Mouse (Mus musculus): ENCODE data around the gene Atg13.

The Atg13 gene

GRCm38 (mm10) chr2:91710272-91711234 lies at the start of gene Atg13, which contains the start of gene Harbi1:
Atg13 (minus strand) TSS chr2:91710576.
Harbi1 (plus strand) TSS chr2:91710852.
- peak; percentile 93 for DNase-seq

DNA sequence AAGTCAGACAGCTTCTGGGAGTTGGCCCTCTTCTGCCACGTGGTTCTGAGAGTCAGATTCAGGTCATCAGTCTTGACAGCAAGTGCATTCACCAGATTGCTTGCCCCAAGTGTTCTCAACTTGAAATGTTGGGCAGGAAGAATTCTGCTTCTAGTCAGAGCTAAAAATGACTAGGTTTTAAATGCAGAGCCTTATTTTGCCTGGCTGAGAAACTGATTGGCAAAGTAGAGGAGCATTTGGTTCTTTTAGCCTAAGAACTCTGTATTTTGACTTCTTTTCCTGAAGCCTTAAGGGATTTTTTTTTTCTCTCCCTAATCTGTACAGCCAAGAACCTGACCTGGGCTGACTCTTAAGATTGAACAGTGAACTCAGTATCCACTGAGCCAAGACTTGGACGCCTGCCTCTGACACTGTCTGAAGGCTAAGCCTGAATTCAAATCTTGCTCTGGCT lies 39.5 kb upstream of the Atg13 start:
- DNase-seq: no peak

DNA sequence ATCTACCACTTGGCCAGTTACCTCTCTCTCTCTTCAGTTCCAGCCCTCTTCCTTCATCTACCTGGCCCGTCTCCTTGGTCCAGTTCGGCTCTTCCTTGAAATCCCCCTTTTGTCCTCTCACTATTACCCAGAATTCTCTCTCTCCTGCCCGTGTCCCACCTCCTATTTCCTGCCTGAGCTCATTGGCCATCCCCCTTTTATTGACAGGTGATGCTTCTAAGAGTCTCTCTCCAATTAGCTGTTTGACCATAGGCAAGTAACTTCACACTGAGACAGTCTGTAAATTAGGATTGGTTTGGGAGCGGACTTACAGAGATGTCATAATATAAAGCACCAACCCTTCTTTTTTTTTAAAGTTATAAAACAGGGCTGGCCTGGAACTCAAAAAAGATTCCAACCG lies 34.3 kb upstream of the Atg13 start:
- DNase-seq: no peak

GRCm38 (mm10) chr2:91739586-91739985 lies 29.2 kb upstream of the Atg13 start:
- no peak for DNase-seq

DNA sequence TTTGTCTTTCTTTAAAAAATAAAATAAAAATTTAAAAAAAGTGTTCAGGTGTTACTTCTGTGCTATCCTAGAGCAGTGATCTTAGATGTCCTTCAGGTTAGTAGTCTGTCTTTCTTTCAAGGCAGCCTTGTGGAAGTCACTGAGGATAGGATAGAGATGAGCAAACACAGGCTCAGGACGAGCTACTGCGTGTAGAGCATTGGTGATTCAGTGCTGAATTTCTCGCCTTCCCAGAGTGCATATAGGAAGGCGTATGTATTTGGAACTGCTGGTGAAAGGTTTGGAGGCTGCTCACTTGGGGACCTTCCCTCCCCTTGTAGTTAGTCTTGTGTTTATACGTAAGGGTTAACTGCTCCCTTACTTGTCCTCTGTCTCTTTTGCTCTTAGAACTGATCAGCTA lies 24.8 kb upstream of the Atg13 start:
- DNase-seq: no peak

DNA sequence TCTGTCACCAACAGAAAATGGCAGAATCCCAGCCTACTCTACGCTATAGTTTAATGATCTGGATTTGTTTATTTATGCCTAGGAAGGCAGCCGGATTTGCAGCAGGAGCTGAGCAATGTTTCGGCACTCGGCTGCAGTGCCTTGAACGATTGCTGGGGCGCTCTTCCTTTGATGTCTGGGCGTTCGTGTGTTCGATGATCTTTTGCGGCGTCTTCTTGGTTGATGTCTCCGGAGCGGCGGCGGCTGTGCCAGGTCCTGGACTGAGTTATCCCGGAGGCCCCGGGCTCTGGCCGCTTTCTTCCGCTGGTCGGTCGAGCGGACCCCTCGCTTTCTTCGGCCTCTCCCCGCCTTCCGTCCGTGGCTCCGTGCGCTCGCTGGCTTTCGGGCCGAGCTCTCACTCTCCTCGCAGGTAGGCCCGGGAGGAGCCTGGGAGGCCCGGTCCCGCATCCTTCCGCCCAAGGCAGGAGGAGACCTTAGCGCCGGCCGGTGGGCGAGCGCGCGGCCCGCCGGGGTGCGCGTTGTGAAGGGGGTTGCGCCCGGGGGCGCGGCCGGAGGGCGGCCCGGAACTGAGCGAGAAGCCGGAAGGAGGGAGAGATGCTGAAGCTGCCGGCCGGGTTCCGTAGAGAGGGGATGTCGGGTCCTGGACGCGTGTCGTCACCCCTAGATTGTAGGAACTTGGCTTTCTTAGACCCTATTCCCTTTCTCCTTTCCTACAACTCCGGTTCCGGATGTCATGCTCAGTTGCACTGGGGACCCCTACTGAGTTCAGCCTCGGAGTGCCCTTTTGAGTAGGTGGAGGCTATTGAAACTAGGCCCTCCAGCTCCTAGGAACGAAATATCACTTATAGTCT lies 19.8 kb upstream of the Atg13 start, which contains the start of gene Ambra1:
Gene Ambra1 (plus strand): TSS at position 164 of the 851 bp plus-strand sequence.
- DNase-seq: peak; percentile 78

DNA sequence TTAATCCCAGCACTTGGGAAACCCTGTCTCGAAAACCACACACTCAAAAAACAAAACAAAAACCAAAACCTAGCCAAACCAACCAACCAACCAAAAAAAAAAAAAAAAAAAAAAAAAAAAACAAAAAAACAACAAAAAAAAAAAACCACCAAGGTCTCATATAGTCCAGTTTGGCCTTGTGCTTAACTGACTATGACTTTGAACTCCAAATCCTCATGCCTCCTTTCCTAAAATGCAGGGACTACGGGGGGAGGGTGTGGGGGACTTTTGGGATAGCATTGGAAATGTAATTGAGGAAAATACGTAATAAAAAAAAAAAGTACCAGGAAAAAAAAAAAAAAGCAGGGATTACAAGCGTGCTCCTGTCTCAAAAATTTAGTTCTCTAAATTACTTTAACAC lies 19.2 kb upstream of the Atg13 start:
- DNase-seq: no peak

DNA sequence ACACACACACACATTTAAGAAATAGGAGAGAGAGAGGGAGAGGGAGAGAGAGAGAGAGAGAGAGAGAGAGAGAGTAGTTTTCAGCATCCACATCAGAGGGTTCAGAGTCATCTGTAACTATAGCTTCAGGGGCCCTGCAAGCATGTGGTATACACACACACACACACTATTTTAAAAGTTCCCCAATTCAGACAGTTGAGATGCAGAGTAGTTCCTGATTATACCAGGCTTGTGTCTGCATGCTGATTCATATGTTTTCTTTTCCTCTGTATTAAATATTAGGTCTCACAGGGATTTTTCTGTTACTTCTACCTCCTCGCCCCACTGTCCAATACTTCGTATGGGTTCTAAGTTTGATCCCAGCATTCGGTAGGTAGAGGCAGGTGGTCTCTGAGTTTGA lies 16.6 kb upstream of the Atg13 start:
- DNase-seq: no peak

DNA sequence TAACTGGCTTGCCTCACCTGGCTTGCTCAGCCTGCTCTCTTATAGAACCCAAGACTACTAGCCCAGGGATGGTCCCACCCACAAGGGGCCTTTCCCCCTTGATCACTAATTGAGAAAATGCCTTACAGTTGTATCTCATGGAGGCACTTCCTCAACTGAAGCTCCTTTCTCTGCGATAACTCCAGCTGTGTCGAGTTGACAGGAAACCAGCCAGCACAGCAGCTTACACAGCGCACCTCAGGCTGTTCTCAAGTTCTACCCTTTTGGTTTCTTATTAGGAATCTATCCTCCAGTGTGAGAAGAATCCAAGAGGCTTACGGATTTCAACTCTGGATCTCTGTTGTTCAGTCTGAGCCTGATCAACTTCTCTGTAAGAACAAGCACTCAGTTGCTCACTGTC lies 15.1 kb upstream of the Atg13 start:
- DNase-seq: peak; percentile 30

- no peak for DNase-seq
Measured at GRCm38 (mm10) chr2:91724716-91725115, 14.3 kb upstream of the Atg13 start.

GRCm38 (mm10) chr2:91723951-91724350 lies 13.6 kb upstream of the Atg13 start:
- DNase-seq: no peak

- no peak for DNase-seq
Measured at GRCm38 (mm10) chr2:91723382-91723781, 13.0 kb upstream of the Atg13 start.

DNA sequence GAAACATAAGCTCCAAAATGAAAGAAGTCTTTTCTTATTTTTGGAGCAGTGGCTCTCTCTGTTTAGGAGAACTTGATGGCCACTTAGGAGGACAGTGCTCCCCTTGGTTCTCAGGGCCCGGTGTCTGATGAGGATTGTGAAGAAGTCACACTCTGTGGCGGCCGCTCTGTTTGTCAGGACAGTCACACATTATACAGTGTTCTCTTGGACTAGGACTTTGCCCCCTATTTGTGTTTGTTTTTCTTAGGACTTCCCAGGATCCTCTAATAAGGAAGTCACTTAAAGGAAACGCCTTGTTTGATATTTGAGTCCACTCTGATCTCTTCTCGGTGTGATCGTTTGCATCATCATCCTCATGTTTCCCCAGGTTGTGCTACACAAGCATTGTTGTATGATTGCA lies 7.9 kb upstream of the Atg13 start:
- no peak for DNase-seq

- DNase-seq: no peak
Measured at GRCm38 (mm10) chr2:91714921-91715320, 4.5 kb upstream of the Atg13 start.

DNA sequence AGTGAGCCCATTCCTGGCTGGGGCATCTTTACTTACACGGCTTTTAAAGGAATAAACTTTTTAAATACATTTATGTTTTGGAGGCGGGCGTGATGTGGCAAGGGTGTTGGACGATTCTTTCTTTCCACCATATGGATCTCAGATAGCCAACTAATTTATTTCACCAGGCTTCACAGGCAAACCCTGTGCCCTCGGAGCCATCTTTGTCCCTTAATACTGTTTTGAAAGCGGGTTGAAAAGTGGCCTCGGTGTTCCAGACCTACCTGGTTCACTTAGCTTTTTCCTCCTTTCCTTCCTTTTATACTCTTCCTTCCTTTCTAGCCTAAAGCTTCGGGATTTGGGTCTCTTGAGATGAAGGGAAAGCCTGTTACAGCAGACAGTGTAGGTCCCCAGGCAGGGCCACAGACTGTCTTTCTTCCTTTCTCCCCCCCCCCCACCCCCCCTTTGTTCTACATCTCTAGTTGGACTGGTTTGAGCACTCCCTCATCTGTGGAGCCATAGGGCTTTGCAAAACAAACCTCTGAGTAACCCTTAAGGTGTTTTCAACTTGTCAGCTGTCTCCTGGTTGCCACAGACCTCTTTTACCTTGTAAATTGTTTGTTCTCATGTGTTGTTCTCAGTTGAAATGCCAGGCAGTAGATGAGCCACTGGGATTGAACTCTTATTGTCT lies 1.0 kb upstream of the Atg13 start:
- peak; percentile 9 for DNase-seq

GRCm38 (mm10) chr2:91708361-91708760 lies 2.0 kb downstream of the Atg13 start:
- no peak for DNase-seq

DNA sequence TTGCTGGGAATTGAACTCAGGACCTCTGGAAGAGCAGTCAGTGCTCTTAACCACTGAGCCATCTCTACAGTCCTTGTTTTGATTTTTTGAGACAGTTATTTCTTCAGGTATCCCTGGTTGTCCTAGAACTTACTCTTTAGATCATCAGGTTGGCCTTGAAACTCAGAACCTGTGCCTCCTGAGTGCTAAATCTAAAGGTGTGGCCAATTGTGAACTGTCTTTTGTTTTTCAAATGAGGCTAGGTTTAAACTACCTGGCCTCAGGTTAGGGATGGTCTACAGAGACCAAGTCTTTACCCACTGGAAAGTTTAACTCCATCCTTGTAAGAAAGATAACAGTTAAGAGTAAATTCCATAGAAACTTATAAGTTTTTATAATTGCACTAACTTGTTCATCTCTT lies 3.9 kb downstream of the Atg13 start:
- no peak for DNase-seq

GRCm38 (mm10) chr2:91705736-91706135 lies 4.6 kb downstream of the Atg13 start:
- no peak for DNase-seq

DNA sequence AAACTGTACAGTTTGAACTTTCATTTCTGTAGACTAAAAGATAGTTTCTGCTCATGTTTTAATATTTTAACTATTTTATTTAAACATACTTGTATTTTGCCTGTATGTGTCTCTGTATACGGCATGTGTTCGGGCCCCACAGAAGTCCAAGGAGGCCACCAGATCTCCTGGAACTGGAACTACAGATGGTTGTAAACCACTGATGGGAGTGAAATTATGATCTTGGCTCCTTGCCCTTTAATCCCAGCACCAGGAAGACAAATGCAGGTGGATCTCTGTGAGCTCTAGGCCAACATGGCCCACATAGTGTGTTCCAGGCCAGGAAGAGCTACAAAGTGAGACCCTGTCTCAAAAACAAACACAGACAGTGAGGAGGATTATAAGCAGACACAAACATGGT lies 9.0 kb downstream of the Atg13 start:
- no peak for DNase-seq

GRCm38 (mm10) chr2:91699225-91699624 lies 11.2 kb downstream of the Atg13 start:
- no peak for DNase-seq

DNA sequence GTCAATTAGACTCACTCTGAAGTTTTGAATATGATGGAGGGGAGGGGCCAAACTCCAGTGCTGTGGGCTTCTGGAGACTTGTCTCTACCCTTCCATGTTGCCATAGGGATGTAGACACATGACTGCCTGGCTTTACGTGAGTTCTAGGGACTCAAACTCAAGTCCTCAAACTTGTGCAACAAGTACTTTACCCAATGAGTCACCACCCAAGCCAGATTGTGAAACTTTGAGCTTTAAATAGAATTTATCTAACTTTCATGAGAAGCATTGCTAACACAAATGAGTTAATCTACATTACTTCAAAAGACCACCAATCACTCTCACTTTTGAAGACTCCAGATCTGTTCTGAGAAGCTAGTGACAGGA lies 14.2 kb downstream of the Atg13 start:
- no peak for DNase-seq

DNA sequence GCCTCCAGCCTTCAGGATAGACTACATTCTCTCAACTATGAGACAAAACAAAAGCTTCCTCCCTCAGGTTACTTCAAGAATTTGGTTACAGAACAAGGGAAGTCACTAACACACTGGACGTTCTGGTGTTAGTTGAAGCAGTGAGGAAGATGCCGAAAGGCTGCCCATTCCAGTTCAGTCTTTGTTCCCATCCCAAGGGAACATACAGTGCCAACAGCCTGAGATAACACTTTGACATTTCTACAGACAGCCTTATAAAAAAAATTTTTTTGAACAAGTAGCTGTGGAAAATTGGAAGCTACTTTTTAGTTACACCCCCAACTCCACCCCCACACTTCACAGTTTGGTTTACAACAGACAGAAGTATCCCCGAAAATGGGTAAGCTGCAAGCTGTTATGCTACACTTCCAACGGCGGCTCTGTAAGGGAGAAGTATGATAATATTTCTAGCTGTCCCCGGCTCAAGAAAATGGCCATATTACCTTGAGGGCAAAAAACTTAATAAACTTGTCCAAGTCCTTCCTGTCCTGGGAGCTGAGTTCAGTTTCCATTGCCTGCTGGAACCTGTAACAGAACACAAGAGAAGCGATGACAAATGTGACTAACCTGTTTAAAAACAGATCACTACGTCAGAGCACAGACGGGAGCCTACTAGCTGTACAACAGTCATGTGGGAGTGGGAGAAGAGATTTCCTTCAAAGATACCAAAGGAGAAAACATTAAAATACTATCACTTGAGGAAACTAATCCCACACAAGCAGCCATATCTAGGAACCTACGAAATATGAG lies 14.7 kb downstream of the Atg13 start:
- no peak for DNase-seq
